Mouse (Mus musculus) midbrain, embryonic 10.5 days (tissue): ENCODE results near the gene P3h1. TPM values are rescaled to one million over a fixed set of nuclear protein-coding genes. Genes with fewer than 3 reads are reported as not detected.

ENCODE experiments used
- DNase-seq: peaks from one replicate; pipeline ENCODE4 v3.0.0-alpha.2; 2017; ENCODE audit warnings: low spot score
- H3K27ac ChIP-seq: fragments of 300-500 bp; sonication (generic); replicated peaks from 2 replicates; pipeline ENCODE4 v1.5.1; 2016; ENCODE audit warnings: mild to moderate bottlenecking
- H3K27me3 ChIP-seq: fragments of 300-500 bp; sonication (generic); 2 replicates; pipeline ENCODE4 v1.6.1; 2016; ENCODE audit warnings: low read depth, mild to moderate bottlenecking; ENCODE audit not compliant: poor library complexity, severe bottlenecking
- H3K36me3 ChIP-seq: fragments of 300-500 bp; sonication (generic); 2 replicates; pipeline ENCODE4 v1.6.1; 2016; ENCODE audit warnings: mild to moderate bottlenecking, moderate library complexity
- H3K4me1 ChIP-seq: fragments of 300-500 bp; sonication (generic); 2 replicates; pipeline ENCODE4 v1.6.1; 2016
- H3K4me3 ChIP-seq: fragments of 300-500 bp; sonication (generic); 2 replicates; pipeline ENCODE4 v1.5.1; 2016; ENCODE audit warnings: mild to moderate bottlenecking, moderate library complexity
- H3K9me3 ChIP-seq: fragments of 300-500 bp; sonication (generic); replicated peaks from 2 replicates; pipeline ENCODE4 v1.6.1; 2016; ENCODE audit warnings: mild to moderate bottlenecking
- WGBS: fragments of 180-500 bp; shearing (Covaris S2); methylation state at CpG from one replicate; pipeline ENCODE4 v1.1.7; 2016; 5-methylcytosine and 5-hydroxymethylcytosine counted together
- polyA plus RNA-seq: library from polyadenylated mRNA; unstranded; fragments of >200 nt; fragmentation: Nextera tagmentation; extraction: Ambion mirVana; gene quantifications from 2 replicates; pipeline ENCODE4 v1.2.1, GENCODE M21; 2016

Gene P3h1
- polyA plus RNA-seq, 1 experiment from 2014 or later: 15.9 TPM

- peak; percentile 62 for DNase-seq
- H3K36me3 ChIP-seq: peaks cover 20% of the 10 kb centered on the region
- WGBS: 21% methylated on average over 8 of the region's 8 CpGs
- no peak overlapping the region for H3K4me3 ChIP-seq
- H3K9me3 ChIP-seq: no peaks in the 10 kb centered on the region
- no peaks in the 10 kb centered on the region for H3K27me3 ChIP-seq
- H3K27ac ChIP-seq: no peak overlapping the region
- peaks cover 9% of the 10 kb centered on the region for H3K4me1 ChIP-seq
Observed at GRCm38 (mm10) chr4:119204672-119205071, 28.0 kb upstream of the P3h1 start.

DNA sequence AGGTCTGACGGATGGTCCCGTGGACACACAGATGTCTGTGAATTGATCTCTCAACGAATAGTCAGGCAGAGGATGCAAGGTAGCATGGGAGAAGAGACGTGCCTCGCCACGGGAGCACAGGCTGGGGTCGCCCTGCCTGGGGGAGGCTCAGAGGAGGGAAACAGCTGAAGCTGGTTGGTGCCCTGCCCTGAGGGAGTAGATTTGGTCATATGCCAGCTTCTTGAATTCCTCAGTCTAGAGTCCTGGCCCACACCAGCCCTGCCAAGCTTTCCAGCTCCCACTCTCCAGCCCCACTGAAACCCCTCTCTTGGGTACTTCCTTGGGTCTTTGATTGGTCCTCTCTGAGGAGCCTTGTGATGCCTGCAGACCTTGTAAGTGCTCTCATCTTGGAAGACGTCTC, 16.0 kb upstream of the P3h1 start:
- Histone ChIP-seq H3K4me3 (no peak overlapping the region), H3K36me3 (no peaks in the 10 kb centered on the region), H3K27ac (no peak overlapping the region), H3K9me3 (no peaks in the 10 kb centered on the region), H3K27me3 (no peaks in the 10 kb centered on the region), H3K4me1 (peaks cover 11% of the 10 kb centered on the region)
- 82% methylated on average over 8 of the region's 8 CpGs for WGBS
- no peak for DNase-seq

DNA sequence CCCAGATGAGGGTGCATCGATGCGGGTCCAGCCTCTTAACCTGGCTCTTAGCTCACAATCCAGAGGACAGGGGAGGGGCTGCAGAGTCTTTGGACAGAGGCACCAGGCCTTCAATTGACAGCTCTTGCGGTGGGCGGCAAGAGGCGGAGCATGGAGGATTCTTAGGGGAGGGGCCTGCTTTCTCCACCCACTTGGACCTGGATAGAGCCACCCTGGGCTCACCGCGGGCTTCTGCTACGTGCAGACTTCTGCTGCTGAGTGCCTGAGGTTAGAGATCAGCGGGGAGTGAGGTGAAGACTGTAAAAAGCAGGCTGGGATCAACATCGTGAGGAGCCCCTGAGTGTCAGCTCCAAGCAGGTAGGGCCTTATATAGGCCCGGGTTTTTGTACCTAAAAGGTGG, 14.5 kb upstream of the P3h1 start, which contains the start of gene Tmem269:
Gene Tmem269, minus strand, starts transcription at position 49 of the 400 bp plus-strand sequence.
- no peak for DNase-seq
- H3K27ac ChIP-seq: no peak within 1 kb of the TSS
- H3K9me3 ChIP-seq: no peaks in the 10 kb centered on the region
- no peak within 1 kb of the TSS; the same call in 1 of the 2 replicates for H3K4me3 ChIP-seq
- 10% methylated on average over 11 of the region's 11 CpGs for WGBS
- peaks cover 11% of the 10 kb centered on the region for H3K4me1 ChIP-seq
- H3K27me3 ChIP-seq: no peaks in the 10 kb centered on the region
- H3K36me3 ChIP-seq: peaks cover 8% of the 10 kb centered on the region

DNA sequence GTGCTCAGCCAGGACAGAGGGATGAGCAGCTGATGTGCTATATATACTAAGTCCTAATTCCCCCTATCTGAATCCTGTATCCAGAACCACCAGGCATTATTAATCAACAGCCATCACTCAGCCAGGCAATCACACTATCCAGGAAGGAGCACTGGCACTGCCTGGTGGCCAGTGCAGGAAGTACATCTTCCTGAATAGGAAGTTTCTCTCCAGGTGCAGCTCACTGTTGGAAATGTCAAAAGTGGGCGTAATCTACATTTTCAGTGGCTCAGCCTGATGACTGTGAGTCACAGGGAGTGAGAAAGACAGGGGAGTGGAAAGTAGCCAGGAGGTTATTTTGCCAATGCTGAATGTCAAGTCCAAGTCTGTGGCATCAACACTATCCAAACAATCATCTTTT, 9.0 kb upstream of the P3h1 start:
- Histone ChIP-seq H3K4me3 (no peak overlapping the region), H3K36me3 (peaks cover 60% of the 10 kb centered on the region), H3K27me3 (no peaks in the 10 kb centered on the region), H3K4me1 (no peaks in the 10 kb centered on the region), H3K9me3 (no peaks in the 10 kb centered on the region), H3K27ac (no peak overlapping the region)
- no peak for DNase-seq
- WGBS: 84% methylated on average over 1 of the region's 1 CpGs

DNA sequence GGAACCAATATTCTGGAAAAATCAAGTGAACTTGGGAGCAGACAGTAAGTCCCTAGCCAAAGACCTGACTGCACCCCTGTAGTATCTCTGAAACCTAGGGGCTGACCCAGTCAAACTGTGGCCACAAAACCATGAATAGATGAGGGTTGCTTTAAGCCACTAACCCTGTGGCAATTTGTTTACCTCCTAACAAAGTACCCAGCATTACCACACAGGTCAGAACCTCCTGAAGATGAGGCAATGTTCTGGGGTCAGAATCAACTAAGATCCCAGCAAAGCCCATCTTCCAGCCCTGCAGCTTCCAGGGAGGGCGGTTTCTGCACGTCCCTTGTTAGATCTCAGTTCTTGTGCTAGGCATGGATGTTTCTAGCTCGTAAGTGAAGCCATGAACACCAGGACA, 8.2 kb upstream of the P3h1 start:
- H3K9me3 ChIP-seq: no peaks in the 10 kb centered on the region
- H3K4me3 ChIP-seq: no peak overlapping the region
- DNase-seq: no peak
- H3K27ac ChIP-seq: no peak overlapping the region
- H3K36me3 ChIP-seq: peaks cover 61% of the 10 kb centered on the region
- WGBS: 95% methylated on average over 3 of the region's 3 CpGs
- no peaks in the 10 kb centered on the region for H3K27me3 ChIP-seq
- H3K4me1 ChIP-seq: no peaks in the 10 kb centered on the region

DNA sequence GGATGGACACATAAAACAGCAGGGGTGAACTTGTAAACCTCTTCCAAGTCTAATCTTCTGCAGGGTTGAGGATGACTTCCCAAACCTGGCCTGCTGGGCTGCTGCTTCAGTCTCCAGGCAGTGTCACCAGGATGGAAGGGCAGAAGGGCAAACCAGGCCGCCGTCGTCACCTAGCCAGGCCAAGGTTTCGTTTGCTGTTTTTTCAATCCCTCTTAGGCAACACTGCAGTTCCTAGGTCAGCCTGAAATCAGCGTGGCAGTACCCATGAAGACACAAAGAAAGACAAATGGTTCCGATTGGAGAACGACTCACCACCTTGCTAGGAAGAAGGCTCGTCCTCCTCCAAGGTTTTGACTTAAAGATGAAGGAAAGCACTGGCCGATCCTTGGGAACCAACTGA, 7.0 kb upstream of the P3h1 start:
- H3K27me3 ChIP-seq: no peaks in the 10 kb centered on the region
- peaks cover 61% of the 10 kb centered on the region for H3K36me3 ChIP-seq
- H3K9me3 ChIP-seq: no peaks in the 10 kb centered on the region
- H3K27ac ChIP-seq: no peak overlapping the region
- DNase-seq: no peak
- 95% methylated on average over 9 of the region's 9 CpGs for WGBS
- H3K4me1 ChIP-seq: no peaks in the 10 kb centered on the region
- no peak overlapping the region for H3K4me3 ChIP-seq

- WGBS: 95% methylated on average over 11 of the region's 11 CpGs
- H3K36me3 ChIP-seq: peaks cover 61% of the 10 kb centered on the region
Observed at GRCm38 (mm10) chr4:119226751-119227150, 6.0 kb upstream of the P3h1 start.

DNA sequence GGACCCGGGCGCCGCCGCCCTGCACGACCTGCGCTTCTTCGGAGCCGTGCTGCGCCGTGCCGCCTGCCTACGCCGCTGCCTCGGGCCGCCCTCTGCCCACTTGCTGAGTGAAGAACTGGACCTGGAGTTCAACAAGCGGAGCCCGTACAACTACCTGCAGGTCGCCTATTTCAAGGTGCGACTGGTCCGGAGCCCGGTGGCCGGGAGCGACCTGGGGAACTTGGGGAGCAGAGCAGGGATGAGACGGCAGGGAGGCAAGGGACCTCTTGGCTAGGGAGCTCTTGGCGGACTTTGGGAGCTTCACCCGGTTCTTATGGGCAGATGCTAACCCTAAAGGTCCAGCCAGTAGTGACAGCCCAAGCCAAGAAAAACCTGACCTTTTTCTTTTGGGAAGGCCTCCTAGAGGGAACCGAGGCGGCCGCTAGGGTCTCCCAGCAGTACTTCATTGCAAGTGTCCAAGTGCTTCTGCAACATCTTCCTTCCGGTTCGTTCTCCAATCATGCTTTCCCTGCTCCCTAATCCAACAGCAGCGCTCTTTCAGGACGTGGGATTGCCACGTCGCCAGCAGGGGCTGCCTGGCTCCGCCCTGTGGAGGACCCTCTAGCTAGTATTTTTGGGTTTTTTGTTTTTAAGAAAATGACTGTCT, 664 bp downstream of the P3h1 start:
- Histone ChIP-seq H3K9me3 (no peaks in the 10 kb centered on the region), H3K27ac (peak overlapping the region; percentile 83), H3K4me3 (peak overlapping the region; percentile 94), H3K36me3 (peaks cover 21% of the 10 kb centered on the region), H3K4me1 (peaks cover 27% of the 10 kb centered on the region), H3K27me3 (no peaks in the 10 kb centered on the region)
- peak; percentile 73 for DNase-seq
- under 1% methylated on average over 36 of the region's 36 CpGs for WGBS

More at GRCm38 (mm10) chr4:119226751-119227150, 6.0 kb upstream of the P3h1 start:
- no peaks in the 10 kb centered on the region for H3K27me3 ChIP-seq
- H3K27ac ChIP-seq: no peak overlapping the region
- no peak overlapping the region for H3K4me3 ChIP-seq
- H3K4me1 ChIP-seq: peaks cover 6% of the 10 kb centered on the region
- DNase-seq: no peak
- H3K9me3 ChIP-seq: no peaks in the 10 kb centered on the region

- Histone ChIP-seq H3K4me3 (peak overlapping the region; percentile 94; the same call in 1 of the 2 replicates), H3K36me3 (peaks cover 16% of the 10 kb centered on the region), H3K27ac (no peak overlapping the region), H3K4me1 (peaks cover 29% of the 10 kb centered on the region), H3K9me3 (no peaks in the 10 kb centered on the region), H3K27me3 (no peaks in the 10 kb centered on the region)
- WGBS: 87% methylated on average over 3 of the region's 3 CpGs
- no peak for DNase-seq
Observed at GRCm38 (mm10) chr4:119234348-119234747, 1.6 kb downstream of the P3h1 start.

GRCm38 (mm10) chr4:119238661-119239060, 5.9 kb downstream of the P3h1 start:
- H3K27me3 ChIP-seq: no peaks in the 10 kb centered on the region
- 0 out of 2 replicates have a peak overlapping the region, but pooled peaks have one; percentile 84 for H3K27ac ChIP-seq
- WGBS: 81% methylated on average over 3 of the region's 3 CpGs
- DNase-seq: no peak
- H3K36me3 ChIP-seq: peaks cover 44% of the 10 kb centered on the region
- no peaks in the 10 kb centered on the region for H3K9me3 ChIP-seq
- peaks cover 16% of the 10 kb centered on the region for H3K4me1 ChIP-seq
- H3K4me3 ChIP-seq: no peak overlapping the region

GRCm38 (mm10) chr4:119239181-119239682, 6.5 kb downstream of the P3h1 start:
- DNase-seq: peak; percentile 52
- Histone ChIP-seq H3K36me3 (peaks cover 50% of the 10 kb centered on the region), H3K9me3 (no peaks in the 10 kb centered on the region), H3K27ac (peak overlapping the region; percentile 84), H3K27me3 (no peaks in the 10 kb centered on the region), H3K4me1 (peaks cover 10% of the 10 kb centered on the region), H3K4me3 (peak overlapping the region; percentile 16)
- 55% methylated on average over 12 of the region's 12 CpGs for WGBS

DNA sequence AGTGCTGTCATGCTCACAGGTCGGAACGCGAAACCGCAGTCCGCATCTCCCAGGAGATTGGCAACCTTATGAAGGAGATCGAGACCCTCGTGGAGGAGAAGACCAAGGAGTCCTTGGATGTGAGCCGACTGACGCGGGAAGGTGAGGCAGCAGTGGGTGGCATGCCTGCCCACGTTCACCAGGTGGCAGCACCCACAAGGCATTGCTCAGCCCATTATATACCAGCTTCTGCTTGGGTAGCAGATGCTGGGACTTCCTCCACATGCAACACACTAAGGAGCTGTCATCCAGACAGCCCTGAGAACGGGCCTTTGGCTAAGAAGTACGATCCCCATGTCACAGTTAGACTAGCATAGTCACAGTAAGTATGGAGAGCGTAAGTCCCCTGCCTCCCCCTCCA, 8.9 kb downstream of the P3h1 start:
- Histone ChIP-seq H3K4me3 (no peak overlapping the region), H3K27ac (no peak overlapping the region), H3K9me3 (no peaks in the 10 kb centered on the region), H3K4me1 (peaks cover 13% of the 10 kb centered on the region), H3K36me3 (peaks cover 71% of the 10 kb centered on the region), H3K27me3 (no peaks in the 10 kb centered on the region)
- 89% methylated on average over 14 of the region's 14 CpGs for WGBS
- DNase-seq: no peak

DNA sequence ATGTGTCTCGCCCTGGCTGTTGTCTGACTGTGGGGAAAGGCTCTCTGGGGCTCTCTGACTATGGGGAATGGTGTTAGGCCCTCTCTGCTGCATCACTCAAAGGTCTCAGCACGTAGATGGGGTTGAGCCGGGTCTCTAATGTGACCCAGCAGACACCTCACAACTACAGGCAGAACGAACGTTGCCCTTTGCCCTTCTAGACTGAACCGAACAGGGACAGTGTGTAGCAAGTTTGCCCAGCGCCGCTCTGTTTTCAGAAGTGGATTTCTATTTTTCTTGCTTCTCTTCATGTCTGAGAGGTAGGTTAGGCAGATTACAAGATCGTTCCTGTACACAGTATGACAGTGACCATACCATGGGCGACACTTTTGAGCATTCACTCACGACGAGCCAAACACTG, 9.9 kb downstream of the P3h1 start:
- peaks cover 66% of the 10 kb centered on the region for H3K36me3 ChIP-seq

More for the DNA sequence above, 9.9 kb downstream of the P3h1 start:
- no peaks in the 10 kb centered on the region for H3K27me3 ChIP-seq
- no peak for DNase-seq
- WGBS: 92% methylated on average over 12 of the region's 12 CpGs
- peaks cover 23% of the 10 kb centered on the region for H3K4me1 ChIP-seq
- H3K9me3 ChIP-seq: no peaks in the 10 kb centered on the region
- H3K4me3 ChIP-seq: no peak overlapping the region
- no peak overlapping the region for H3K27ac ChIP-seq
